Mouse (Mus musculus) common myeloid progenitor, adult 5-6 weeks (primary cell): ENCODE results near the gene Rplp0. TPM values are rescaled to one million over a fixed set of nuclear protein-coding genes. Genes with fewer than 3 reads are reported as not detected.

Source experiments
- ATAC-seq: replicated peaks from 2 replicates; pipeline ENCODE4 v1.8.0; 2016; ENCODE audit warnings: low read depth, mild to moderate bottlenecking, moderate TSS enrichment, inconsistent platforms; ENCODE audit not compliant: poor library complexity, severe bottlenecking
- total RNA-seq: library from RNA; stranded (forward); fragments of 200-1000, 187-1606 nt; gene quantifications from 2 replicates; pipeline ENCODE4 v1.2.3, GENCODE M21; 2017

Rplp0 gene
- total RNA-seq, 1 experiment from 2014 or later = 1,794 TPM

- no peak for ATAC-seq
Measured at GRCm38 (mm10) chr5:115548501-115549285, 10.6 kb upstream of the Rplp0 start.

GRCm38 (mm10) chr5:115550482-115551005, 8.7 kb upstream of the Rplp0 start:
- ATAC-seq = no peak

- no peak for ATAC-seq
Measured at GRCm38 (mm10) chr5:115551386-115551785, 7.9 kb upstream of the Rplp0 start.

- no peak for ATAC-seq
Measured at GRCm38 (mm10) chr5:115551799-115552198, 7.5 kb upstream of the Rplp0 start.

GRCm38 (mm10) chr5:115553801-115554420, 5.4 kb upstream of the Rplp0 start:
- ATAC-seq = no peak

- ATAC-seq = no peak
Measured at GRCm38 (mm10) chr5:115554536-115555291, 4.6 kb upstream of the Rplp0 start.

- ATAC-seq = peak; percentile 37
Measured at GRCm38 (mm10) chr5:115556217-115556616, 3.0 kb upstream of the Rplp0 start.

GRCm38 (mm10) chr5:115558182-115558794, 979 bp upstream of the Rplp0 start:
- no peak for ATAC-seq

GRCm38 (mm10) chr5:115560336-115560905, 1.2 kb downstream of the Rplp0 start:
- no peak for ATAC-seq

- ATAC-seq = no peak
Measured at GRCm38 (mm10) chr5:115563771-115564585, 4.7 kb downstream of the Rplp0 start.

GRCm38 (mm10) chr5:115564737-115565393, 5.6 kb downstream of the Rplp0 start, which contains the start of gene Gcn1l1:
Gcn1l1 (plus strand) TSS chr5:115565254.
- ATAC-seq = no peak; the same call in 1 of the 2 replicates

- no peak for ATAC-seq
Measured at GRCm38 (mm10) chr5:115565403-115565802, 6.1 kb downstream of the Rplp0 start.

- no peak for ATAC-seq
Measured at GRCm38 (mm10) chr5:115568681-115569080, 9.4 kb downstream of the Rplp0 start.

- ATAC-seq = no peak
Measured at GRCm38 (mm10) chr5:115569308-115569707, 10.0 kb downstream of the Rplp0 start.

- ATAC-seq = no peak
Measured at GRCm38 (mm10) chr5:115569721-115570120, 10.5 kb downstream of the Rplp0 start.

- no peak for ATAC-seq
Measured at GRCm38 (mm10) chr5:115571086-115571485, 11.8 kb downstream of the Rplp0 start.

GRCm38 (mm10) chr5:115572679-115573535, 13.6 kb downstream of the Rplp0 start:
- peak; percentile 39; the same call in 1 of the 2 replicates for ATAC-seq
